Mouse (Mus musculus) frontal cortex, postnatal 25 days (tissue): ENCODE results near the gene Rheb.
"Not testable (repeated sequence)": the region's sequence is repeated elsewhere in the genome, so short reads cannot be mapped to it uniquely, and the experiment has no call there.

Experiments used
- DNase-seq, 2 experiments: peaks; one replicate each; pipeline ENCODE4 v3.0.0; 2022; ENCODE audit warnings: low spot score in 2 of 2

Rheb gene

DNA sequence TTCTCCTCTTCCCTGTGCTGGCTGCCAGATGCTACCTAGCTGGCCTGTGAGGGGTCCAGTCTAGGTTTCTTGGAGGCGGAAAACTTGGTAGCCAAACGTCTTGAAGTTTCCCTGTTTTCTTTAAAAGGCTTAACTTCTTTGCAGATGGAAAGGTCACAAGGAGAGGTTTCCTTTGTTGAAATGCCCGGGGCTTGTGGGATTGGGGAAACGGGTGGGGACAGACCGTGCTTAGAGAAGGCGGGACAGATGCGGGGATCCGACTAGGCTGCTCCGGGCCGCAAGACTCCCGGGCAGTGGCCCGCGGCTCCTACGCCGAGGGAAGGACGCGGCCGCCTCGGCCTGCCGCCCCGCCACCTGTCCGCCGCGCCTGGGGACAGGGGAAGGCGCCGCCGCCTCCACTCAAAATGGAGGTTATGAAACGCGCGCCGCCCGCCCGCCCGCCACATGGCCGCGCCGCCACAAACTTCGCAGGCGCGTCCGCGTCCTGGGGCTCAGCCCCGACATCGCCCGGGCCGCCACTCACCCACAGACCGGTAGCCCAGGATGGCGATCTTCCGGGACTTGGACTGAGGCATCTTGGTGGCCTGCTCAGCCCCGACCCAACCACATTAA is 656 bp downstream of the Rheb start:
- peak; percentile 22 to 34 for DNase-seq

DNA sequence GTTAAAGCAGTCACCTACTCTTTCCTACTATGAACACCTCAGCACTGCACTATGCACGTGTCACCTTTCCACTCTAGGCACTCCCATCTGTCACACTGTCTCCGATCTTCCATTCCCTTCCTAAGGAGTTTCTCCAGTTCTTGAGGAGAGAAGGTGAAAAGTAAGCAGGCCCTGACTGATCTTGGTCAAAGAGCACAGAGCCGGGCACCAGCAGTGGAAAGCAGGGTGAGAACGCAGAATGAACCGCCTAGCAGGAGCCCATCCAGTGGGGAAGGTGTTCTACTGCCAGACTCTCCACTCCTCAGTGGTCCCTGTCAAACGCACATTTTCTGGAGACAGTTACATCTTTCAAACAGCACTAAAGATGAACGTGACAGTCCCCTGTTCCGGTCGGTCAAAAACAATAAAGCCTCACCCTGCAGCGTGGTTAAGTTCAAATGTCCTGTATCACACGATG is 1.4 kb downstream of the Rheb start:
- no peak for DNase-seq

DNA sequence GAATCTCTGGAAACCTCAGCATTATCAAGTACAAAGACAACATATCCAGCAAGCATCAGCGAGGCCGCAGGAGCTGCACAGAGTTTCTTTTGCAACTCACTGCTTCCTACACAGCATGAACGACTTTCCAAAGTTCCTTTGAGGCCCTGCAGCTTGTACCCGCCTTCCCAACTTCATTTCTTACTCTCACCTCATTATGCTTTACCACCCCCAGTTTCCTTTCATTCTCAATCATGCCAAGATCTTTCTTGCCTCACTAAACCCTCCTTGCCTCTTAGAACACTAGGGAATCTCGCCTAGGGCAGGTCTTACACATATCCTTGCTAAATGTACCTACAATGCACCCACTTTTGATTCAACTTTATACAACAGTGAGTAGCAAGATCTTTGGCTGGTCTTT is 7.9 kb downstream of the Rheb start:
- no peak for DNase-seq

DNA sequence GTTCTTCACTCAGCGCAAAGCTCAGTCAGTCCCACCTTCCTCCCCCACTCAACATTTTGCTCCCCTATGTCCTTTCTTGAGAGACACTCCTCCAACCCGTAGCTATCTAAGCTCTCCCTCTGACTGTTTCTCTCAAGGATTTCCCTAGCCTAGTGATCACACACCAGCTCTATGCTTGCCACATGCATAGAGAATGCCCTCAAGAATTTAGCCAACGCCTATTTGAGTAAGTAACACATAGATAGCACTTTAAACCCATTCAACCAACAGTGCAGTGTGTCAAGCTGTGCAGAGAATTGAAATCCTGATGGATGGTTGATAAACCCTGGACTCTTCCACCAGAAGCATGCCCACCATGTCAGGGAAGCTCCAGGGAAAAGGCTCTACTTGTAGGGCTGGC is 10.5 kb downstream of the Rheb start:
- DNase-seq: no peak

DNA sequence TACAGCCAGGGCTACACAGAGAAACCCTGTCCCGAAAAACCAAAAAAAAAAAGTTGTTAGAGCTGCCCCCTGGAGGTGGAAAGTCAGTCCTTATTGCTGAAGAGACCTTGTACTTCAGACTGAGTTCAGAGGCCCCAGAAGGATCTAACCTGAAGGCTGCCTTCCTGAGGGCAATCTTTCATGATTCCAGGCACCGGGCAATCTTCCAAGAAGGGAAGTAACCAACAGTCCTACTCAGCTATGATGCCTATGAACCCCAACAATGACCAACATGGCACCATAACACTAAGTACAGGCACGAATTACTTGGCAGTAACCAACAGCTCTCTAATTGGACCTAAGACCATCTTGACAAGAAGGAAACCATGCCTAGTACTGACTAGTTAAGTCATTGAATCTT is 14.0 kb downstream of the Rheb start:
- no peak for DNase-seq

DNA sequence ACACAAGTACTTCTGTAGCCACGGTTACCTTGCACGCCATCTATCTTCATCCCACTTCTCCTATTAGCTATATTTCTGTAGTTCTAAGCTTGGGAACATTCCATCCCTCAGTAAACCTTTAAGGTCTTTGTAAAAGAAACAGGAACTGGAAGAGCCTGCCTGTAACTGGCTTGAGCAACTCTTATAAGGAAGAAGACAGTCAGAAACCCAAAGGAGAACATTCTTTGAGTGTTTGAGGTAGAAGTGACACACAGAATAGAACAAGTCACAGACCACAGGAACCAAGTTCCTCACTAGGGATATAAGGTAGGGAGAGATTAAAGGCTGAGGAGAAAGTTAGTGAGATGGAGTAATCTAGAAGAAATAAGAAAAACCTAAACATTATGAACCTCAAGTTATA is 15.3 kb downstream of the Rheb start:
- no peak for DNase-seq

DNA sequence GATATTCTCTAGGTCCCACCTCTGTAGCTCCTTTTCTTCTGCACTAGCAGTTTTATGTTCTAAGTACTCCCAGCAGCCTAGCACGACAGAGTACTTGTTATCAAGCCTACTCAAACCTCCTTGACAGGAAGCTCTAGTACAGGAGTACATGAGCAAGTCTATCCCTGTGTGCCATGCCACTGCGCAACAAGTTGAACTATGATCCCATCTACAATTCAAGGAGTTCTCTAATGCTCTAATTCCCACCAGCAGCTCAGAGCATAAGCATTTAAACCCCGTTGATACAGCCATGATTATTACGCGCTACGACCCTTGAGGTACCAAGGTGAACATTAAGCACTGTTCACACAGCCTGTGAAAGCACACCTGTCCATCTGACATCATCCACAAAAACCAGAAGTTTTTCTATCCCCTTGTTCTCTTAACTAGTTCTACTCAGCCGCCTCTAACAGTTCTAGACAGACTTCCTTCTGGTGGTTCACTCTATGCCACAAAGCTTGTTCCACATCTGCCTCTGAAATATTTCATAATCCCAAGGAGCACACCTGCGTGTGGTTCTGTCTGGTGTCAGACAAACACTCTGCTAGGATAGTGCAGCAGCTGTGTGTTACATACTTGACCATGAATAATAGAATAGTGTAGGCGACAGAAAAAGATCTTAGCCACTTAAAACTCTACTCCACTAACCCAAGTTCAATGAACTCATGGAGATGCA is 16.2 kb downstream of the Rheb start:
- no peak for DNase-seq

DNA sequence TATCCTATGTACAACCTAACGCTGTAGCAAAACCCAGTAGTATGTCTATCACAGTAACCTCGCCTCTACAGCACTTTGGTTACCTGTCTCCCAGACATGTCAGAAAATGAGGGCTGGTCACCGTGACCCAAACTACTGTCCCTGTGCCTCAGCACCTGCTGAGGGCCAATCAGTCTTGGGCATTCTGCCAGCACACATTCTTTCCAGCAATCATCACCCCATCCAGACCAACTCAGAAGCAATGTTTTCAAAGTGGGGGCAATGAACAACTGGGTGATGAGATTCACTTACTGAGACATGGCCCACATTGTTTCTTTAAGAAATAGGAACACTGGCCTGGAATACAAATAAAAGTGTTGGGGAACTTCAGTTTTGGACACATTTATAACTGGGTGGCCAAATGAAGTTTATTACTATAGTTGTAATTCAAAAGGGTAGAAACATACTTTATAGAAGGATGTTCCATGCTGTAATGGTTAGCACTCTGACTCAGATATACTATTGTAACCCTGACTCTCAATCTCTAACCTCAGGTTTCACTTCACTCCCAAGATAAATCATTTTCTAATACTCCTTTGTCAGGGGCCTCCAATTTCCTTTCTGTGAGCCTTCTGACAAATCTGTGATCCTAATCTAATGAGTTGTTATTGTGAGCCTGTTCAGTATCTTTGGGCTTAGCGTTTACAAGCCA is 16.9 kb downstream of the Rheb start:
- DNase-seq: no peak

DNA sequence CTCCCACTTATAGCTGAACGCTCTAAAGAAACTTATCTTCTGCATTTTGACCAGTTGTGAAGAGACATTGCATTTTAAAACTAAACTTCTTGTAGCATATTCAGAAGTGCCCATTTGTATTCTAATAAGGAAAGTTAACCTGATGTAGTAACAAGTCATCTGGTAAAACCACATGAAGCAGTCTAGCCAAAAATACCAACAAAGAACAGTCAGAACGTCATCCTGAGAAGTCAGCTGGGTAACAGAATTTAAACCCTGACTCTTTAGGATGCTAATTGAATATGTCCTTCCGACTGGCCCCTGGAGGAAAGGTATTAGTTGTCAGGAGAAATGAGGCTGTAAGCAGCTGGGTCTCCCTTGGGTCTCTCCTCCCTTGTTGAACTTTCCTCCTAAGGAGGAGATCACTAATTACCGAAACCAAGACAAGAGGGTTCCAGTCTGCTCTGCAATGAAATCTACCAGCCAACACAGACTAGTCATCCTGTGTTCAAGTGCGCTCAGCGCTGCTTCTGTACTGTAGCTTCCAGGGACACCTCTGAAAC is 18.5 kb downstream of the Rheb start:
- DNase-seq: no peak

DNA sequence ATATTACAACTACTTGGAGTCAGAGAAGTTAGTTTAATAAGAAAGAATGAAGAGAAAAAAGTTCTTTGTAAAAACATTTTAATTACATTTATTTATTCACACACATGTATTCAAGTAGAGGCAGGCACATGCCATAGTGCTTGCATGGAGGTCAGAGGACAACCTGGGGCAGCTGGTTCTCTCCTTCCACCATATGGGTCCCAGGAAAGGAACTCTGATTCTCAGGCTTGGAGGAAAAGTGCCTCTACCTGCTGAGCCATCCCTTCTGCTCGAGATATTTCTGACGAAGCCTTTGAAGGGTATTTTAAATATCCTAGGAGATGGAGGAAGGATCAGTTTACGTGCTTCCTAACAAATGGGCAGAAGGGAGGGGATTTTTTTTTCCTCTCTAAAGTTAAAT is 19.6 kb downstream of the Rheb start:
- DNase-seq: no peak

DNA sequence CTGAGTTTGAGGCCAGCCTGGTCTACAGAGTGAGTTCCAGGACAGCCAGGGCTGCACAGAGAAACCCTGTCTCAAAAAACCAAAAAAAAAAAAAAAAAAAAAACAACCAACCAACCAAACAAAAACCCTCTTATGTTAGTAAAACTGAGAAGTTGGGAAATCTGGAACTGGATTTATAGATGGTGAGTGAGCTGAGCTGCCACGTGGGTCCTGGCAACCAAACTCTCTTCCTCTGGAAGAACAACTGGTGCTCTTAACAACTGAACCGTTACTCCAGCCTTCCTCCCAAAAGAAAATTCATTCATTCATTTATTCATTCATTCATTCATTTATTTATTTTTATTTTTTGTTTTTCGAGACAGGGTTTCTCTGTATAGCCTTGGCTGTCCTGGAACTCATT is 20.2 kb downstream of the Rheb start:
- DNase-seq: not testable (repeated sequence)

DNA sequence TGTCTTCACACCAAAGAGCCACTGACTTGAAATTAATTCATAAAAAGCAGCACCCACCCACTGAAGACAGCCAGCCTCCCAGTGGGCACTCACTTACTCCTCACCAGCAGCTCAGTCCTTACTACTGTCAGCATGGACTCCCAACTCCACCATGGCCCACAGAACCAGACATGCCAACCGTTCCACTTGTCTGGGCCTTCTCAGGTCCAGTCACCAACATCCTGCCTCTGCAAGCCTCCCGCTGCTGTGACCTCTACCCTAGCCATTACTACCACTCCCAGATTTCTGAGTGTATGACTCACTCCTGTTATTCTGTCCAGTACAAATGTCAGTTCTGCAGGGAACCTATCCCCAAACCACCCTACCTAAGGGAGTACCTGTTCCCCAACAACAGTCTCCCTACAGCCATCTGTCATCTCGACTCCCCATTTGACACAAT is 21.0 kb downstream of the Rheb start:
- DNase-seq: no peak

DNA sequence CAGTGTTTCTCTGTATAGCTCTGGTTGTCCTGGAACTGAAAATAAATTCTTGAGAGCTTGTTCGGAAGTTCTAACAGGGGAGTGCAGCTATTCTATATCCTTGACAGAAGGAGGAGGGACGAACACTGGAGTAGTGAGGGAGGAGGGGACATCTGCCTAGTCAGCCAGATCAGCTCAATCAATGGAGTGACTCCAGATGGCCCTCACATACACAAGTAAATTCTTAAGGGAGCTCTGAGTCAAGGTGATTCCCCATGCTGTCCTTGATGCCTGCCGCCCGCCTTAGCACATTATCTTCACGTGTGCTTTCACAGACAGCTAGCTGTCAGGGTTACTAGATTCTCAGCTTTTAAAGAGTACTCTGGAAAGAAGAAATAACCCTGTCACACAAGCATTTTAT is 21.8 kb downstream of the Rheb start:
- no peak for DNase-seq

DNA sequence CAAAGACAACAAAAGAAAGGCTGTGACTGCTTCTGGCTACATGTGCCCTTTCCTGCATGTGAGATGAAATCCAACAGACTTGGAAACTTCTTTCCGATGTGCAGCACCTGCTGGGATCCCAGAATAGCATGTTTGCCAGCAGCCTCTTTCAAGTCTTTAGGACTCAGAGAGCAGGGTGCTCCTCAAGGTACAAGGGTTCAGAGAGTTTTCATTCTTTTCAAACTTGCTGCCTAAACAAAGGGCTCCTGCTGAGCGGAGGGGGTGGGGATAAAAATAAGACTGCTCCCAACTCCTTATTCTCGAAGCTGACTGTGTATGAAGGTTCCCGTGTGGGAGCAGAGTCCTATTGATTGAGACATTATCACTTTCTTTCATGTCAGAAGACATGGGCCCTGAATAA is 25.2 kb downstream of the Rheb start:
- no peak for DNase-seq

DNA sequence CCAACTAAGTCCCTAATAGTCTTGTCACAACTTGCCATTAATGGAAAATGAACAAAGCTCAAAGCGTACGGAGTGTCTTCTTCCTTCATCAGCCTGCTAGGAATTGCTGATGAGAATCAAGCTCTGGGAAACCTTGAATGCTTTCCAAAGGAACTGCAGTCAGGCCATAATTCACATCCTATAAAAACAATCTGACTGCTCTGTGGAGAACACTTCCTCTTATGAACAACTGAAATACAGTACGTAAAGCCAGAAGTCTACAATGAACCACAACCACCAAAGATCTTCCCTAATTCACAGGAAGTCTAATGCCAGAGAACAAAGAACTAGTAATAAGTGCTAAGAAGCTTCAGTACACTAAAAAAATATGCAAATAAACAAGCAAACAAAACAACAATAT is 28.5 kb downstream of the Rheb start:
- no peak for DNase-seq

DNA sequence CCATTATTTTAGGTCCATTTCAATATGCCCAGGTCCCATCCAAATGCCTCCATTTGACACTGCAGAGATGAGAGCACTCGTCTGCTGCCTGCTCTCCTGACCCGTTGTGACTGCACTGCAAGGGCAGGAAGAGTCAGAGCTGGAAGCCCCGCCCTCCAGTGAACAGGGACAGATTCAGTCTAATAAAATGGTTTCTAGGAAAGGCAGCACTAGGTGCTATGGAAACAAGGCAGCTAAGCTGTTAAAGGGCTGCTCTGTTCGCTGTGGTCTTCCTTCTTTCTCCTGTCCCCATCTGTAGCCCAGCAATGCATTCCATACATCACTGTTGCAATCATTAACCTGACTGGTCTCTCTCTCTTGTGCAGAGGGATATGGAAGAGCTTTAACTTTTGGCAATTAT is 29.4 kb downstream of the Rheb start:
- no peak for DNase-seq

DNA sequence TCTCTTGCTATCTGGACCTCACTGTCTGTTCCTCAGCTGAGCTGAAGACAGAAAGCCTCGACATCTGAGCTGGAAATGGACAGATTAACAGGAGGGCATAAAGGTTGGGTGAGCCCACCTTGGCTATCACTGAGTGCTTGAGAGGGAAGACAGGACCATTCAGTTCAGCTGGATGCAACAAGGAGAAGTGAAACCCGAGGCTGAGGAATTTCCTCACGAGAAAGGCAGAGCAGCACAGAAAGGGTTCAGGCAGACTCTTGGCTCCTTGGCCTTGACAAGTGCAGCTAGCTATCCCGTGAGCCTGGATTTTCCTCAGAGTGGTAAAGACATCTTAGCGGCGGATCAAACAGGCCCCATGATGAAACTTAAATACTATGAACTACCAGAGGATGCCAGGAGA is 37.2 kb downstream of the Rheb start:
- no peak for DNase-seq

DNA sequence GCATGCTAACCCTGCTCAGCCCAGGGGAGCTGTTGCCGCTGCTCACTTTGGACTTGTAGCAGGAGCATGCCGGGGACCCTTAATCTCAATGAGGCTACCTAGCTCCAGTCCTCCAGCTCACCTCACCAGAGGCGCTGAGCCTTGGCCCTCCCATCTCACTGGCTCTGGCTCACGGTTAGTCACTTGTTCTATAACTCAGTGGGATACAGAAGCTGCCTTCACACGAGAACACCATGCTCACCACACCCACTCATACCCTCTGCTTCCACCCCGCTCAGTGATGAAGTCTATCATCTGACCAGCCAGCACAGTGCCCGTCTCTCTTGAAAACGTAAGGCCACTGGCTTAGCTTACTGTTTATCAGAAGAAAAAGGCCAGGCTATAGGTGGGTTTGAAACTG is 37.8 kb downstream of the Rheb start:
- DNase-seq: no peak

DNA sequence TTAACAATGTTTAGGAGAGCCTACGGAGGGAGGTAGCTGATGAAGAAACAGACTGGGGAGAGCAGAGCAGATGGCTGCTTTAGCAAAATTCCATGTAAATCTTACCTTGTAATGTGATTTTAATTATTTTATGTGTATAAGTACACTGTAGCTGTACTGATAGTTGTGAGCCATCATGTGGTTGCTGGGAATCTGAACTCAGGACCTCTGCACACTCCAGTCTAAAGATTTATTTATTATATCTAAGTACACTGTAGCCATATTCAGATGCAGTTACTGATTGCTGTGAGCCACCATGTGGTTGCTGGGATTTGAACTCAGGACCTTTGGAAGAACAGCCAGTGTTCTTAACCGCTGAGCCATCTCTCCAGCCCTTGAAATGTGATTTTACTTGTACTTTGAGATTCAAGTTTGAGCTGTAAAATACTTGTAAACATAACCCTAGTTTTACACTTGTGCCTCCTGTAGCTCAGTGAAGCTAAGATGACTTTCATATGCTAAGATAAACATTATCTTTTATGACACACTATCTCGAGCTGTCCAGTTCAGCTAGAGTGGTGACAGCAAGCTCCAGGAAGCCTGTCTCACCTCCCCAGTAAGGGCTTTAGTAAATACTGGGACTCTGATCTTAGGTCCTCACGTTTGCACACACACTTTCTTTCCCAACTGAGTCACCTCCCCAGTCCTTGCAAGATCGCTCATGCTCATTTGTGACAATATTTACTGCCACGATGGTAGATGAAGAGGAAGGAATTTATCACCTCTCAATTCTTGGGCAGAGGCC is 40.4 kb downstream of the Rheb start:
- DNase-seq: no peak

DNA sequence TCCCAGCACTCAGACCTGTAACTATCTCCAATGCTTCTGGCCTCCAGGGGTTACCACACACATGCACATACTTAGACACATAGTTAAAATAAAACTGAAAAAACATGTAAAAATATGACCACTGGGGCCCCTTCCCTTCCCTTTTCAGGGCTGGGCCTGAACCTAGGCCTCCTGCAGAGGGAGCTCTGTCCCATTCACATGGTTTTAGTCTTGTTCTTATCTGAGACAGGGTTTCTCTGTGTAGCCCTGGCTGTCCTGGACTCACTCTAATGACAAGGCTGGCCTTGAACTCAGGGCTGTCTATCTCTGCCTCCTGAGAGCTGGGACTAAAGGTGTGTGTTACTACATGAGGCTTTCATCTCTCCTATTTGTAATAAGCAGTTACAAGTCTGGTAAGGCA is 42.0 kb downstream of the Rheb start:
- DNase-seq: no peak

DNA sequence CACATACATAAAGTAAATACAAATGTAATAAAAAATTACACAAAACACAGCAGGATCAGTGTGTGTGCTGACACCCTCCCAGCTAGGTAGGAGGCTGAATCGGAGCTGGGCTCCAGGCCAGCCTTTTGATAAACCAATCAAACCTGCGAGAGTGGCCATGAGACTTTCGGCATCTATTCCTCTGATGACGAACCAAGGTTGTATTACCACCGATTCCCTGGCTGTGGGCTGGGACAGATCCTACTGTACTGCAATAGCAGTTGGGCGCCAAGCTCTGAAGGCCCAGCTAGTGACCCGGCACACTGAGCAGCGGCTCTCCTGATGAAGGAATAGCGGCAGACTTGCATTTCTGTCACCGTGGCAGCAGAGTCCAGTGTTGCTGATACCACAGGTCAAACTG is 43.8 kb downstream of the Rheb start:
- DNase-seq: no peak

DNA sequence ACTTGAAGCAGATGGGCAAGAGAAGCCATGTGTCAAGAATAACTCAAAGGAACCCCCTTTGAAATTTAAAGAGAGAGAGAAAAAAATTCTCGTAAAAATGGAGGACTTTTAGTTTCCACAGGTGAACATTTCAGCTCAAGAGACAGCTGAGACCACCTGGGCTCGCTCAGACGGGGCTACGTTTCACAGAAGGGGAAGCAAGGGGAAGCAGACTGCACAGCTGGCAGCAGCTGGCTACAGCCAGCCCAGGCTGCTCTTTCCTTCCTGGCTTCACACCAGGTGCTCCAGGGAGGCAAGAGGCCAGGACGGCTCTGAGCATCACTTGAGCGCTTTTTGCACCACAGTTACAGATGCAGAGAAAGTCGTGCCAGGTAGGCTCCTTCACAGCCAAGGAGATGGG is 44.6 kb downstream of the Rheb start:
- no peak for DNase-seq
